ENCODE assay signal across 9 mouse cellular contexts in the genomic region with DNA sequence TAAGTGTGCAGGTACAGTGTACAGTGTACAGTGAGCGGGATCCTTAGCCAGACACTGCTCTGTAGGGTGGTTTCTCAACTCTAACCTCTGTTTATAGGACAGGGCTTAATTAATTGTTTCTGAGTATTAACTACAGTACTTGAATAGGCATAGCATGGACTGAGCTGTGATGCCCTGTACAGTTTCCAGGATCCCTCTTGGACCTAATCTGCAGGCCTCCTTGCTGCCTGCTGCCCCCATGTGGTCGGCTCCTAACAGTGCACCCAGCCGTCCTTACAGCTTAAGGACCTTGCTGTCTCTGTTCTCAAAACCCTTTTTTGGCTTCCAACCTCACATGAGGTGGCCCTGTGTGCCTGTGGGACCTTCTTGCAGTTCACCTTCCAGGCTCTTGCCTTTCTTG. TPM values are rescaled to one million over a fixed set of nuclear protein-coding genes. Genes with fewer than 3 reads are reported as not detected.
DNase-seq lines count a peak whose midpoint lies in the region; ATAC-seq lines count a peak whose summit lies in the region.
"Had no signal": no experiment of that assay in that cellular context is flagged by ENCODE, and none has a peak within 500 bp of the region (broad histone marks: within the 10 kb centered on the region; RNA-seq: fewer than 3 reads in every experiment).

No protein-coding gene starts in this region.

- H3K4me3 ChIP-seq in hindbrain, embryonic 10.5 days: no peak overlapping the region
- H3K4me3 ChIP-seq: megakaryocyte, embryonic 14.5 days had no signal

- H3K36me3 ChIP-seq in hindbrain, embryonic 10.5 days: no peaks in the 10 kb centered on the region

- no peak for ATAC-seq in CD4-positive, CD25-positive, alpha-beta regulatory T cell, adult 4 months
- ATAC-seq in megakaryocyte, adult 5-6 weeks (ENCODE audit: poor library complexity, severe bottlenecking): peak; percentile 47; the same call in 1 of the 2 replicates

- WGBS in hindbrain, embryonic 10.5 days: 33% methylated on average over 3 of the region's 3 CpGs

- H3K27me3 ChIP-seq in hindbrain, embryonic 10.5 days (ENCODE audit: insufficient read depth, poor library complexity, severe bottlenecking): peaks cover 77% of the 10 kb centered on the region

- no peak overlapping the region for H3K27ac ChIP-seq in hindbrain, embryonic 10.5 days

- peak; percentile 38 for DNase-seq in CD4-positive, CD25-positive, alpha-beta regulatory T cell, adult 2 months (ENCODE audit: low read depth, low spot score)
- DNase-seq in brain, adult 2 months (ENCODE audit: low read depth, low spot score): peak; percentile 86
- peak; percentile 44 for DNase-seq in fibroblast of lung, adult 2 months (ENCODE audit: low read depth)
- DNase-seq in hindbrain, embryonic 10.5 days (ENCODE audit: low spot score): peak; percentile 75
- peak; percentile 80 to 87 for DNase-seq in left cerebral cortex, adult 18-20 months (ENCODE audit: low spot score in 2 of 2)
- peak; percentile 58 for DNase-seq in skeletal muscle tissue, adult 2 months (ENCODE audit: low read depth, low spot score)

- H3K4me1 ChIP-seq in hindbrain, embryonic 10.5 days (replicated peaks): peaks cover 27% of the 10 kb centered on the region

- no peaks in the 10 kb centered on the region for H3K9me3 ChIP-seq in hindbrain, embryonic 10.5 days
- H3K9me3 ChIP-seq: megakaryocyte, embryonic 14.5 days had no signal

RNA-seq across cellular contexts. Expression of gene Dact2, which starts 2.0 kb away (rescaled TPM):
- polyA plus RNA-seq in CD4-positive, CD25-positive, alpha-beta regulatory T cell, adult 4 months (2017; shearing (Covaris generic)): not detected
- polyA plus RNA-seq in hindbrain, embryonic 10.5 days (2016; fragmentation: Nextera tagmentation; extraction: Ambion mirVana): 0.33 and 0.46 TPM in 2 replicates
- total RNA-seq in left cerebral cortex, adult 18-20 months (2021): 10 to 100 TPM; 68.0 to 88.0 TPM
- not detected in 2 replicates for total RNA-seq in megakaryocyte, adult 5-6 weeks (2015)
- total RNA-seq in megakaryocyte, adult 5-6 weeks (2017): not detected in 2 replicates

Comparison
In these comparisons a context has a peak if more than half of its experiments do, and no peak if none do; other contexts are left out.
1. RNA of gene Dact2, which starts 2.0 kb away (total RNA-seq): 68.0 to 88.0 TPM in left cerebral cortex, adult 18-20 months; not detected in megakaryocyte, adult 5-6 weeks; every median in the first group is over 10 times any median in the second.
2. Peak in every context shown above with its lines, with median percentiles within 50 percentile points of each other: DNase-seq.